Mouse (Mus musculus) stomach, embryonic 14.5 days (tissue): ENCODE measurements at regions not wholly inside any gene's neighbourhood (a gene's known extent, or its start where the extent isn't known, plus 50 kb on each side); places are given as distances from the start of the nearest gene placed in this dataset.

ENCODE experiments used
- ATAC-seq: fragments of 200-750 bp; cut with Nextera tagmentation; 2 replicates; pipeline ENCODE4 v1.8.0; 2017; ENCODE audit warnings: low read depth, moderate TSS enrichment; ENCODE audit not compliant: insufficient number of reproducible peaks, insufficient read depth, low FRiP score
- H3K27ac ChIP-seq: fragments of 300-500 bp; sonication (generic); 2 replicates; pipeline ENCODE4 v1.5.1; 2014; ENCODE audit warnings: mild to moderate bottlenecking, low read length, moderate library complexity, mixed read lengths
- H3K27me3 ChIP-seq: fragments of 300-500 bp; sonication (generic); 2 replicates; pipeline ENCODE4 v1.6.1; 2014; ENCODE audit warnings: low read length, control low read depth, mixed read lengths; ENCODE audit not compliant: control insufficient read depth, insufficient read depth
- H3K36me3 ChIP-seq: fragments of 300-500 bp; sonication (generic); 2 replicates; pipeline ENCODE4 v1.6.1; 2014; ENCODE audit warnings: mild to moderate bottlenecking, control low read depth, low read length, moderate library complexity, mixed read lengths; ENCODE audit not compliant: control insufficient read depth, insufficient read depth
- H3K4me1 ChIP-seq: fragments of 300-500 bp; sonication (generic); 2 replicates; pipeline ENCODE4 v1.6.1; 2014; ENCODE audit warnings: low read length, control low read depth, mixed read lengths; ENCODE audit not compliant: control insufficient read depth, insufficient read depth
- H3K4me2 ChIP-seq: fragments of 300-500 bp; sonication (generic); replicated peaks from 2 replicates; pipeline ENCODE4 v1.6.1; 2014; ENCODE audit warnings: low read depth, low read length, control low read depth
- H3K4me3 ChIP-seq: fragments of 300-500 bp; sonication (generic); 2 replicates; pipeline ENCODE4 v1.5.1; 2014; ENCODE audit warnings: low read depth, low read length, control low read depth
- H3K9ac ChIP-seq: fragments of 300-500 bp; sonication (generic); replicated peaks from 2 replicates; pipeline ENCODE4 v1.6.1; 2014; ENCODE audit warnings: low read depth, mild to moderate bottlenecking, control low read depth, low read length, moderate library complexity, mixed read lengths
- H3K9me3 ChIP-seq: fragments of 300-500 bp; sonication (generic); 2 replicates; pipeline ENCODE4 v1.6.1; 2016; ENCODE audit warnings: low read depth, low read length, control low read depth; ENCODE audit not compliant: control insufficient read depth
- WGBS: fragments of 180-500 bp; shearing (Covaris S2); extraction: QIAGEN DNeasy Blood & Tissue Kit; methylation state at CpG from one replicate; pipeline ENCODE4 v1.1.7; 2014; 5-methylcytosine and 5-hydroxymethylcytosine counted together

GRCm38 (mm10) chr17:84008035-84008681, 160.4 kb upstream of the Haao start:
- no peak for ATAC-seq
- no peak overlapping the region for H3K4me3 ChIP-seq
- H3K27ac ChIP-seq: peak overlapping the region; percentile 27; the same call in 1 of the 2 replicates
- no peak overlapping the region for H3K9ac ChIP-seq
- H3K36me3 ChIP-seq: no peaks in the 10 kb centered on the region
- no peaks in the 10 kb centered on the region; the same call in 1 of the 2 replicates for H3K4me1 ChIP-seq
- no peak overlapping the region for H3K4me2 ChIP-seq
- WGBS: 82% methylated on average over 12 of the region's 12 CpGs
- H3K27me3 ChIP-seq: no peaks in the 10 kb centered on the region
- H3K9me3 ChIP-seq: no peaks in the 10 kb centered on the region

GRCm38 (mm10) chr17:84006748-84007147, 159.0 kb upstream of the Haao start:
- Histone ChIP-seq H3K9me3 (no peaks in the 10 kb centered on the region), H3K27me3 (no peaks in the 10 kb centered on the region), H3K9ac (no peak overlapping the region), H3K4me2 (no peak overlapping the region), H3K4me1 (no peaks in the 10 kb centered on the region; the same call in 1 of the 2 replicates), H3K36me3 (no peaks in the 10 kb centered on the region), H3K27ac (no peak overlapping the region), H3K4me3 (no peak overlapping the region)
- no peak for ATAC-seq
- WGBS: 90% methylated on average over 9 of the region's 9 CpGs

GRCm38 (mm10) chr17:84004237-84004636, 156.5 kb upstream of the Haao start:
- H3K36me3 ChIP-seq: no peaks in the 10 kb centered on the region
- no peak overlapping the region for H3K27ac ChIP-seq
- no peaks in the 10 kb centered on the region; the same call in 1 of the 2 replicates for H3K4me1 ChIP-seq
- no peak for ATAC-seq
- H3K4me3 ChIP-seq: no peak overlapping the region
- no peak overlapping the region for H3K9ac ChIP-seq
- no peaks in the 10 kb centered on the region for H3K27me3 ChIP-seq
- 49% methylated on average over 6 of the region's 6 CpGs for WGBS
- no peak overlapping the region for H3K4me2 ChIP-seq
- no peaks in the 10 kb centered on the region for H3K9me3 ChIP-seq

- Histone ChIP-seq H3K27me3 (no peaks in the 10 kb centered on the region), H3K4me2 (no peak overlapping the region), H3K9me3 (no peaks in the 10 kb centered on the region), H3K4me1 (no peaks in the 10 kb centered on the region; the same call in 1 of the 2 replicates), H3K4me3 (no peak overlapping the region), H3K36me3 (no peaks in the 10 kb centered on the region), H3K27ac (no peak overlapping the region), H3K9ac (no peak overlapping the region)
- no peak for ATAC-seq
- 53% methylated on average over 9 of the region's 9 CpGs for WGBS
These were observed 155.9 kb upstream of the Haao start for GRCm38 (mm10) chr17:84003489-84004234.

GRCm38 (mm10) chr17:84002939-84003338, 155.2 kb upstream of the Haao start:
- Histone ChIP-seq H3K4me2 (no peak overlapping the region), H3K4me3 (no peak overlapping the region), H3K27ac (no peak overlapping the region), H3K4me1 (no peaks in the 10 kb centered on the region; the same call in 1 of the 2 replicates), H3K9me3 (no peaks in the 10 kb centered on the region), H3K27me3 (no peaks in the 10 kb centered on the region), H3K36me3 (no peaks in the 10 kb centered on the region), H3K9ac (no peak overlapping the region)
- 87% methylated on average over 6 of the region's 6 CpGs for WGBS
- no peak for ATAC-seq

GRCm38 (mm10) chr17:84002327-84002726, 154.6 kb upstream of the Haao start:
- Histone ChIP-seq H3K36me3 (no peaks in the 10 kb centered on the region), H3K4me3 (no peak overlapping the region), H3K27me3 (no peaks in the 10 kb centered on the region), H3K4me1 (no peaks in the 10 kb centered on the region; the same call in 1 of the 2 replicates), H3K27ac (no peak overlapping the region), H3K4me2 (no peak overlapping the region), H3K9me3 (no peaks in the 10 kb centered on the region), H3K9ac (no peak overlapping the region)
- no peak for ATAC-seq
- WGBS: 96% methylated on average over 16 of the region's 16 CpGs

GRCm38 (mm10) chr17:84000115-84000514, 152.4 kb upstream of the Haao start:
- H3K4me3 ChIP-seq: no peak overlapping the region
- H3K9ac ChIP-seq: no peak overlapping the region
- H3K27me3 ChIP-seq: no peaks in the 10 kb centered on the region
- no peaks in the 10 kb centered on the region for H3K36me3 ChIP-seq
- peak overlapping the region; percentile 89; the same call in 1 of the 2 replicates for H3K27ac ChIP-seq
- peak overlapping the region; percentile 10; the same call in 1 of the 2 replicates for H3K4me2 ChIP-seq
- no peaks in the 10 kb centered on the region; the same call in 1 of the 2 replicates for H3K4me1 ChIP-seq
- 59% methylated on average over 6 of the region's 6 CpGs for WGBS
- peak; percentile 54; the same call in 1 of the 2 replicates for ATAC-seq
- no peaks in the 10 kb centered on the region for H3K9me3 ChIP-seq

GRCm38 (mm10) chr17:83998972-83999545, 151.3 kb upstream of the Haao start:
- peak overlapping the region; percentile 10 for H3K4me2 ChIP-seq
- WGBS: 51% methylated on average over 10 of the region's 10 CpGs
- no peak overlapping the region for H3K4me3 ChIP-seq

More at GRCm38 (mm10) chr17:83998972-83999545, 151.3 kb upstream of the Haao start:
- Histone ChIP-seq H3K9me3 (no peaks in the 10 kb centered on the region), H3K9ac (no peak overlapping the region), H3K36me3 (no peaks in the 10 kb centered on the region), H3K27ac (peak overlapping the region; percentile 89), H3K4me1 (no peaks in the 10 kb centered on the region), H3K27me3 (no peaks in the 10 kb centered on the region)
- peak; percentile 93 for ATAC-seq
